Mouse (Mus musculus) heart, adult 18-20 months (tissue): ENCODE measurements around the gene Bphl. TPM values are rescaled to one million over a fixed set of nuclear protein-coding genes. Genes with fewer than 3 reads are reported as not detected.
A peak's percentile ranks its signal among the peaks of the same experiment; 100 is the strongest.

Source experiments
- DNase-seq, 2 experiments: peaks; one replicate each; pipeline ENCODE4 v3.0.0; 2021 to 2022; ENCODE audit warnings: mixed read lengths in 1 of 2
- long read RNA-seq, 2 experiments: library from polyadenylated mRNA; stranded (forward); transcript quantifications; one replicate each; pipeline ENCODE4 v2.0.0; 2021
- total RNA-seq, 2 experiments: library from RNA; stranded (reverse); gene quantifications; 2 replicates each; pipeline ENCODE4 v1.2.3; 2021

Bphl gene
- total RNA-seq = 10 to 100 TPM; 32.7 to 37.2 TPM
- long read RNA-seq, experiment 1, transcript Bphl-201 (7 exons, 1,253 nt) = major isoform, 47 of 74 reads
- long read RNA-seq, experiment 1, partial matches to known transcripts = 24 of 74 reads
- long read RNA-seq, experiment 1, other reads (novel, unspliced or antisense) = 3 of 74 reads
- long read RNA-seq, experiment 2, transcript Bphl-201 (7 exons, 1,253 nt) = major isoform, 23 of 50 reads
- long read RNA-seq, experiment 2, partial matches to known transcripts = 25 of 50 reads
- long read RNA-seq, experiment 2, other reads (novel, unspliced or antisense) = 2 of 50 reads

GRCm38 (mm10) chr13:34037172-34038055 is at the start of gene Bphl:
TSS of gene Bphl (plus strand) at chr13:34037597.
- peak; percentile 94 to 95 for DNase-seq

- no peak for DNase-seq
These were observed 47.8 kb upstream of the Bphl start for GRCm38 (mm10) chr13:33989625-33990024.

- peak; percentile 75 to 87 for DNase-seq
These were observed 42.2 kb upstream of the Bphl start for GRCm38 (mm10) chr13:33995197-33995596.

- DNase-seq = peak; percentile 94 to 96
These were observed 35.1 kb upstream of the Bphl start, which contains the start of the genes Ripk1 and Serpinb6a for GRCm38 (mm10) chr13:34002058-34003006. TSS of gene Ripk1 (plus strand) at chr13:34002363. TSS of gene Serpinb6a (minus strand) at chr13:34002794.

GRCm38 (mm10) chr13:34003058-34003457 is 34.3 kb upstream of the Bphl start:
- no peak for DNase-seq

- DNase-seq = peak in 1 of 2 experiments; percentile 16
These were observed 30.2 kb upstream of the Bphl start for GRCm38 (mm10) chr13:34007234-34007633.

- DNase-seq = no peak
These were observed 20.3 kb upstream of the Bphl start for GRCm38 (mm10) chr13:34016927-34017569.

- DNase-seq = no peak
These were observed 18.9 kb upstream of the Bphl start for GRCm38 (mm10) chr13:34018521-34018920.

GRCm38 (mm10) chr13:34021998-34022397 is 15.4 kb upstream of the Bphl start:
- DNase-seq = no peak

GRCm38 (mm10) chr13:34032041-34032440 is 5.4 kb upstream of the Bphl start:
- DNase-seq = no peak

- no peak for DNase-seq
These were observed 2.0 kb upstream of the Bphl start for GRCm38 (mm10) chr13:34035424-34035823.

- DNase-seq = no peak
These were observed 671 bp upstream of the Bphl start for GRCm38 (mm10) chr13:34036726-34037125.

- peak in 1 of 2 experiments; percentile 28 for DNase-seq
These were observed 647 bp downstream of the Bphl start for GRCm38 (mm10) chr13:34038056-34038432.

- DNase-seq = no peak
These were observed 1.5 kb downstream of the Bphl start for GRCm38 (mm10) chr13:34038901-34039341.

GRCm38 (mm10) chr13:34040091-34040490 is 2.7 kb downstream of the Bphl start:
- no peak for DNase-seq

GRCm38 (mm10) chr13:34043716-34044393 is 6.5 kb downstream of the Bphl start:
- no peak for DNase-seq

- no peak for DNase-seq
These were observed 8.3 kb downstream of the Bphl start for GRCm38 (mm10) chr13:34045511-34046249.

GRCm38 (mm10) chr13:34046421-34047012 is 9.1 kb downstream of the Bphl start:
- peak; percentile 84 to 88 for DNase-seq

- DNase-seq = no peak
These were observed 10.1 kb downstream of the Bphl start for GRCm38 (mm10) chr13:34047526-34047925.

GRCm38 (mm10) chr13:34050479-34050878 is 13.1 kb downstream of the Bphl start:
- peak in 1 of 2 experiments; percentile 39 for DNase-seq
